Mouse (Mus musculus): ENCODE measurements around the gene Taf8. TPM values are rescaled to one million over a fixed set of nuclear protein-coding genes. Genes with fewer than 3 reads are reported as not detected.

Taf8 gene
- polyA plus RNA-seq, 1 experiment from 2014 or later, result 13.1 TPM

DNA sequence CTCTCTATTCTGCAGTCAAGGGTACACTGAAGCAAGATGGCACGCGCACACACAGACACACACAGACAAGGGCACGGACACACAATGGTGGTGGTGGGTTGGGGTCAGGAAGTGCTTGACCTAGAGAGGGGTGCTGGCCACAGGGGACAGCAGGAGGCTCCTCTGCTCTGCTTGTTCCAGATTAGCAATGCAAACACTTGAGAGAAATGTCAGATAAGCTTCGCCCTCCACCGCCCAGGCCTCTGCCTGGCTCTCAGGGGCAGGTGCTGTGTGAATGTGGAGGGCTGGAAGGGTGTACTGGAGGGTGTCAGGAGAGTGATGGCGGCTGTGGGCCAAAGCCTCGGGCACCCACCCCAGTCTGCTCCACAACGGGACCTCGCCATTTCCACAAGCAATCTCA is 56.1 kb downstream of the Taf8 start:
- Histone ChIP-seq H3K4me3 (ENCODE audit: inconsistent target) (no peak overlapping the region), H3K79me2 (ENCODE audit: inconsistent target) (no peaks in the 10 kb centered on the region), H3K36me3 (ENCODE audit: inconsistent target) (no peaks in the 10 kb centered on the region), H3K27ac (no peak overlapping the region)
- 86% methylated on average over 9 of the region's 9 CpGs for WGBS (ENCODE audit: missing documents)

GRCm38 (mm10) chr17:47445518-47445917 is 56.6 kb downstream of the Taf8 start:
- H3K4me3 ChIP-seq (ENCODE audit: inconsistent target), result no peak overlapping the region
- no peaks in the 10 kb centered on the region for H3K36me3 ChIP-seq (ENCODE audit: inconsistent target)
- no peak overlapping the region for H3K27ac ChIP-seq
- WGBS (ENCODE audit: missing documents), result 94% methylated on average over 11 of the region's 11 CpGs
- no peaks in the 10 kb centered on the region for H3K79me2 ChIP-seq (ENCODE audit: inconsistent target)

- H3K27ac ChIP-seq, result no peak overlapping the region
- no peaks in the 10 kb centered on the region for H3K79me2 ChIP-seq (ENCODE audit: inconsistent target)
- H3K4me3 ChIP-seq (ENCODE audit: inconsistent target), result no peak overlapping the region
- WGBS (ENCODE audit: missing documents), result 56% methylated on average over 6 of the region's 6 CpGs
- no peaks in the 10 kb centered on the region for H3K36me3 ChIP-seq (ENCODE audit: inconsistent target)
Measured at GRCm38 (mm10) chr17:47444113-47444512, 58.0 kb downstream of the Taf8 start.

- WGBS (ENCODE audit: missing documents), result 93% methylated on average over 3 of the region's 3 CpGs
- Histone ChIP-seq H3K4me3 (ENCODE audit: inconsistent target) (no peak overlapping the region), H3K79me2 (ENCODE audit: inconsistent target) (no peaks in the 10 kb centered on the region), H3K27ac (no peak overlapping the region), H3K36me3 (ENCODE audit: inconsistent target) (no peaks in the 10 kb centered on the region)
Measured at GRCm38 (mm10) chr17:47442271-47442670, 59.8 kb downstream of the Taf8 start.

DNA sequence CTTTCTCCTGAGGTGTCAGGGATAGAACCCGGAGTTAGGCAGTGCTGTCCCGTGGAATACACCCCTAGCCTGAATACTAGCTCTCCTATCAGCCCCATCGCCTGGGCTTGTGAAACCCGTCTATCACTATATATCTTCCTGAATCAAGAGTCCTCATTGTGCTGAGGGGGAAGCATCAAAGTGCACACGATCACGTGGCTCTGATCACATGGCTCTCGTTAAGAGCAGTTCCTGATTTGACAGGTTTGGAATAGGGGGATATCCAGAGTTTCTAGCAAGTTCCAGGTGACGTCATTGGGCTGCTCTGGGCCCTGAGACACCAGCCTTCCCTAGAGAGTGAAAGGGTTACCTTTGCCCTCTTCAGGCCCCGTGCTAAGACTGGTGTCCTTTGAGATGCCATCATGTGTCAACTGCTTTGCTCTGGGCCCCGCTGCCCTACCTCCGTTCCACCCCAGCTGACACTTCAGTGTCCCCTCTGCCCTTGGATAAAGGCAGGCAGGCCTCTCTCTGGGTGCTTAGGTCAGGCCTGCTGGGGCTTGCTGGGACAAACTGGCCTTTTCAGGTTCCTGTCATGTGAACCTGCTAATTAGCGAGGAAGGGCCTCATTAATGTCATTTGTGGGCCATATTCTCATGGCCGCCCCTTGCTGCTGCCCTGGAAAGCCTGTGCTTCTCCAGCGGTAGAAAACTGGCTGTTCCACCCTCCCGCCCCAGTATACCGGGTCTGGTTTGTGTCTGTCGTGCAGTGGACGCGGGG is 60.6 kb downstream of the Taf8 start:
- WGBS (ENCODE audit: missing documents), result 74% methylated on average over 19 of the region's 19 CpGs
- Histone ChIP-seq H3K4me3 (ENCODE audit: inconsistent target) (no peak overlapping the region), H3K27ac (no peak overlapping the region), H3K79me2 (ENCODE audit: inconsistent target) (no peaks in the 10 kb centered on the region), H3K36me3 (ENCODE audit: inconsistent target) (no peaks in the 10 kb centered on the region)

DNA sequence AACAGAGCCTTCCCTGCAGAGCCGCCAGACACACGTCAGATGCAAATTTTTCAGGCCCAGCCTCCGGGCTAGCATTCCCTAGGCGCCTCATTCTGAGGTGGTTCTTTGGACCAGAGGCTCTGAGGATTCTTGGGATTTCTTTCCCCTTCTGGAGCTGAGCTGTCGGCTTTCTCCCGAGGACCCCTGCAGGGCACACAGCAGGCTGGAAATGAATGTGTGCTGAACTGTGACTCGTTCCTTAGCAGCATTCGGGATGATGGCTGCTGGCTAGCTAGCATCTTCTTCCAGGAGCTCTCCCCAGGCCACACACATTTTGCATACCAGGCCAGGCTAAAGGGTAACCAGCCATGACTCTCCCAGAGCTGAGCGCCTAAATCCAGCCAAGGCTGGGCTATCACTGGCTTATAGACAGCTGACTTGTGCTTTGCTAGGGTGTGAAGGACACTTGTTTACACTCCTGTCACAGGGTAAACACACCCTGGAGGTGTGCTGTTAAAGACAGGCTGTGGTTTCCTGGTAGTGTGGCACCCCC is 61.7 kb downstream of the Taf8 start:
- H3K4me3 ChIP-seq (ENCODE audit: inconsistent target), result no peak overlapping the region
- 94% methylated on average over 8 of the region's 9 CpGs for WGBS (ENCODE audit: missing documents)
- H3K27ac ChIP-seq, result no peak overlapping the region
- no peaks in the 10 kb centered on the region for H3K36me3 ChIP-seq (ENCODE audit: inconsistent target)
- H3K79me2 ChIP-seq (ENCODE audit: inconsistent target), result no peaks in the 10 kb centered on the region

- H3K27ac ChIP-seq, result peak overlapping the region; percentile 22; the same call in 1 of the 2 replicates
Measured at GRCm38 (mm10) chr17:47439396-47440028, 62.6 kb downstream of the Taf8 start.

GRCm38 (mm10) chr17:47438611-47439010 is 63.5 kb downstream of the Taf8 start:
- Histone ChIP-seq H3K4me3 (ENCODE audit: inconsistent target) (no peak overlapping the region), H3K27ac (0 out of 2 replicates have a peak overlapping the region, but pooled peaks have one; percentile 22), H3K79me2 (ENCODE audit: inconsistent target) (no peaks in the 10 kb centered on the region), H3K36me3 (ENCODE audit: inconsistent target) (no peaks in the 10 kb centered on the region)
- 81% methylated on average over 6 of the region's 6 CpGs for WGBS (ENCODE audit: missing documents)

More at GRCm38 (mm10) chr17:47439396-47440028, 62.6 kb downstream of the Taf8 start:
- Histone ChIP-seq H3K79me2 (ENCODE audit: inconsistent target) (no peaks in the 10 kb centered on the region), H3K36me3 (ENCODE audit: inconsistent target) (no peaks in the 10 kb centered on the region), H3K4me3 (ENCODE audit: inconsistent target) (no peak overlapping the region)
- 28% methylated on average over 9 of the region's 9 CpGs for WGBS (ENCODE audit: missing documents)

DNA sequence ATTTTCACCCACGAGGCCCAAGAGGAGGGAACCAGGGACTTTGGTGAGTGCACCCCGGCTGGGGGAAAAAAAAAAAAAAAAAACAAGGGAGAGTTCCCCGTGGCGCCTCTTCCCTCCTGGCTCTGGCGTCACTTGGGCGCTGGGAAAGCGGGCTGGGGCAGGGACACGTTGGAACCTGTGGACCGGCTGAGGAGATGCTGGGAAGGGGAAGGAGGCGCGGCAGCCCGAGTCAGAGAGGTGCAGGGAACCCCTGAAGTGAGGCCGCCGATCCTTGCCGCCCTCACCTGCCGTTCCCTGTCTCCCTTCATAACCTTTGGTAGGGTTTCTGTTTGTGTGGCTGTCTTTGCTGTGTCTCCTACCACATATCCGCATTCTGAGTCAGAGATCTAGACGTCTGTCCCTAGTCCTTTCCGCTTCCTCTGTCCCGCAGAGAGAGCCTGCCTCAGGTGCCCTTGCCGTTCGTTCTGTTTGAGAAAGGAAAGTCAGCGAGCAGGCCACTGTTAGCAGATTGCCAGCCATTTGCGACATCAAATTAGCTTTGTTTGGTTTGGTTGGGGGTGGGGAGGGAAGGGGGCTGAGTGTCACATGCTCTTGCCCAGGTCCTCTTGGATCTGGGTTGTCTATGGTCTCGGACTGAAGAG is 65.1 kb downstream of the Taf8 start, which contains the start of gene 1700001C19Rik:
1700001C19Rik (minus strand) TSS at position 470 of the 641 bp plus-strand sequence.
- Histone ChIP-seq H3K79me2 (ENCODE audit: inconsistent target) (no peaks in the 10 kb centered on the region), H3K36me3 (ENCODE audit: inconsistent target) (no peaks in the 10 kb centered on the region), H3K4me3 (ENCODE audit: inconsistent target) (peak within 1 kb of the TSS; percentile 29), H3K27ac (no peak within 1 kb of the TSS)
- 20% methylated on average over 24 of the region's 25 CpGs for WGBS (ENCODE audit: missing documents)

DNA sequence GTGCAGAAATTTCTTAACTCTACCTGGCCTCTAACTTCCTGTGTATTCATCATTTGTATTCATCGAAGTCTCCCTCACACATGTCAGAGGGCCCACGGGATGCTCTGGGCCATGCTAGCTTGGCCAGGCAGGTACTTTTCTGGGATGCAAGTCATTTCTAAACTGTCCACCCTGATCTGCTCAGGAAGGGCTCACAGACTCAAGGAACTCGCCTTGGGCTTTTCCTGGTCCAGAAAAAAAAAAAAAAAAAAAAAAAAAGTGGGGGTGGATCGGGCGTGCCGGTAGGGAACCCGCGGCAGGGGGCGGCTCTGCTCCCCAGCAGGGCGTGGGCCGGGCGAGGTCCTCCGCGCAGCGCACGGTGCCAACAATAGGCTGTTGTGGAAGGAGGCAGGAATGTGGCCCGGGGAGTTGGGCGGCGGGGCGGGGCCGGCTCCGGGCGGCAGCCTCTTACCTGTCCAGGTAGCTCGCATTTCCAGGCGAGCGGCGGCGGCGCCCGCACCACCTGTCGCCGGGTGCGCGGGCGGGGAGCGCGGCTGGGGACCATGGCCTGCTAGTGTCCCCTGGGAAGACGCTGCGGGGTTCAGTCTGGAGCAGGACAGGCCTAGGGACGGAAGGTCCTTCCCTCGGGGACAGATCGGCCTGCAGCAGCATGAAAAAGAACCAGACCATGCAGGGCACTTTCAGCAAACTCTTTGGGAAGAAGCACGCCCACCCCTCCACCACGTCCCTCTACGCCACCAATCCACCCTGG is 65.8 kb downstream of the Taf8 start, which contains the start of gene AI661453:
AI661453 (plus strand) TSS at position 460 of the 751 bp plus-strand sequence.
- Histone ChIP-seq H3K36me3 (ENCODE audit: inconsistent target) (no peaks in the 10 kb centered on the region), H3K27ac (no peak within 1 kb of the TSS), H3K79me2 (ENCODE audit: inconsistent target) (no peaks in the 10 kb centered on the region), H3K4me3 (ENCODE audit: inconsistent target) (peak within 1 kb of the TSS; percentile 29)
- WGBS (ENCODE audit: missing documents), result 2% methylated on average over 41 of the region's 45 CpGs

Other genes starting within 250 kb of the Taf8 start
- gene Mrps10, start 133.4 kb downstream of the Taf8 start, polyA plus RNA-seq (2018), result 20.2 to 59.5 TPM (median 24.5 TPM) in 3 replicates
- gene Guca1b, start 116.9 kb downstream of the Taf8 start, polyA plus RNA-seq (2018), result 0.22 to 0.62 TPM (median 0.22 TPM) in 3 replicates
- 2.7 to 9.2 TPM (median 7.1 TPM) in 3 replicates for gene Guca1a, start 101.7 kb downstream of the Taf8 start, polyA plus RNA-seq (2018)
- gene AI661453, start 65.7 kb downstream of the Taf8 start, polyA plus RNA-seq (2018), result 0.45 to 0.59 TPM (median 0.55 TPM) in 3 replicates
- 0.27 to 0.31 TPM in 2 of 3 replicates, not detected in the other for gene 1700001C19Rik, start 64.9 kb downstream of the Taf8 start, polyA plus RNA-seq (2018)
- 18.7 to 28.7 TPM (median 28.1 TPM) in 3 replicates for gene Ccnd3, start 2.8 kb upstream of the Taf8 start, polyA plus RNA-seq (2018)
- 4.6 to 14.0 TPM (median 5.4 TPM) in 3 replicates for gene Bysl, start 109.2 kb upstream of the Taf8 start, polyA plus RNA-seq (2018)
- 12.7 to 20.9 TPM (median 20.4 TPM) in 3 replicates for gene Med20, start 109.3 kb upstream of the Taf8 start, polyA plus RNA-seq (2018)
- 1.4 to 3.8 TPM (median 1.4 TPM) in 3 replicates for gene Gm20517, start 109.3 kb upstream of the Taf8 start, polyA plus RNA-seq (2018)
- 2.3 to 3.1 TPM (median 2.7 TPM) in 3 replicates for gene Usp49, start 128.4 kb upstream of the Taf8 start, polyA plus RNA-seq (2018)
- 192 to 228 TPM (median 203 TPM) in 3 replicates for gene Tomm6, start 186.1 kb upstream of the Taf8 start, polyA plus RNA-seq (2018)
- 0.65 to 1.3 TPM (median 0.73 TPM) in 3 replicates for gene Frs3, start 186.7 kb upstream of the Taf8 start, polyA plus RNA-seq (2018)
- gene Gm21981, start 192.2 kb upstream of the Taf8 start, polyA plus RNA-seq (2018), result 0.23 to 0.79 TPM (median 0.74 TPM) in 3 replicates
- gene Prickle4, start 192.4 kb upstream of the Taf8 start, polyA plus RNA-seq (2018), result 0.76 to 1.3 TPM in 2 of 3 replicates, not detected in the other
- gene Pgc, start 224.6 kb upstream of the Taf8 start, polyA plus RNA-seq (2018), result not detected in 3 replicates
- 15.5 to 41.8 TPM (median 22.8 TPM) in 3 replicates for gene Tfeb, start 234.7 kb upstream of the Taf8 start, polyA plus RNA-seq (2018)

Data from macrophage (primary cell).